Mouse (Mus musculus): Measurements from ENCODE around the gene Myo16.

- TF ChIP-seq POLR2A (IDR thresholded peaks at IDR 0.05; ENCODE audit: low read depth, low read length): no peak
- TF ChIP-seq CTCF (IDR thresholded peaks at IDR 0.05; ENCODE audit: extremely low read depth, insufficient read length, insufficient replicate concordance, low read depth, low read length): no peak
These were observed 315.9 kb downstream of the Myo16 start for GRCm38 (mm10) chr8:10469658-10470057.

All from small intestine, adult 2 months (tissue).